In the genomic region with DNA sequence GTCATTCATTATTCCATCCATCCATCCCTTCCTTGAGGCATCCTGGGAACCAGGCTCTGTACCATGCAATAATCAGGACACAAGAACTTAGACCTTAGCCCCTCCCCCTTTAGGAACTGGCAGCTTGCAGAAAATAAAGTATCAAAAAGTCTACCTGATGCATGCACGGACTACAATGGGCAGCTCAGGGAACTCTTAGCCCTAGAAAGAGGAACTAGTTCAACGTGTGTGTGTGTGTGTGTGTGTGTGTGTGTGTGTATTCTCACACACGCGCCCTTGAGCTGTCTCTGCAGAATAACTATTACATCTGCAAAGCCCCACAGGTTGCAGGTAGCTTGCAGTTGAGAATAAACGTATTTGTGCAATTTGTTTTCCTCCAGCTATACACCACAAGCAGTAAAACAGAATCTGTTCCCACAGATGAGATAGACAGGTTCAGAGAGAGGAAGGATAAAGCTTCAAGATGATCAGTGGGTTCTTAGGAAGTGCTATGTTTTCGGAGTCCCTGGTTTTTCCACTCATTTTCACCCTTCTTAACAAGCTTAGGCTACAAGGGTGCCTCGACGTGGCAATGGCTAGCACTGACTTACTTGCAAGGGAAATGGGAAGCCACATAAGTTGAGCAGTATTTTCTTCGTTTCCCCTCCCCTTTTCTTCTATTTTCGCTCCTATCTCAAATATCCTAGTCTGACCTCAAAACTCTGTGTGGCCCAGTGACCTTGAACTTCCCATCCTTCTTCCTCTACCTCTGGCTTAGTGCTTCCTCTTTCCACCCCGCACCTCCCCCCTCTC, we compare ENCODE assay signal across 35 mouse cellular contexts. TPM values are rescaled to one million over a fixed set of nuclear protein-coding genes. Genes with fewer than 3 reads are reported as not detected.
DNase-seq lines count a peak whose midpoint lies in the region; ATAC-seq and TF ChIP-seq lines count a peak whose summit lies in the region.
"Had no signal": no experiment of that assay in that cellular context is flagged by ENCODE, and none has a peak within 500 bp of the region (broad histone marks: within the 10 kb centered on the region; RNA-seq: fewer than 3 reads in every experiment).

No protein-coding gene starts in this region.

- peaks cover 0 to 32% of the 10 kb centered on the region in 2 experiments; a peak in 2 of 4 replicates for H3K4me1 ChIP-seq in CH12.LX (ENCODE audit: control insufficient read depth in 1 of 2, insufficient read depth in 2 of 2)

- peak; percentile 36 for ATAC-seq in granulocyte monocyte progenitor cell, adult 5-6 weeks (replicated peaks; ENCODE audit: poor library complexity, severe bottlenecking)
- ATAC-seq in neutrophil, adult 5-6 weeks (ENCODE audit: extremely low read depth, insufficient number of reproducible peaks, low FRiP score, poor library complexity, severe bottlenecking), result peak; percentile 36; the same call in 1 of the 2 replicates

- no peaks in the 10 kb centered on the region for H3K79me2 ChIP-seq in CH12.LX (replicated peaks; ENCODE audit: control insufficient read depth, extremely low read depth, insufficient read depth, poor library complexity, severe bottlenecking)

- TF ChIP-seq EP300 in CH12.LX (IDR thresholded peaks at IDR 0.05; ENCODE audit: low read length), result no peak; the same call in 1 of the 2 replicates

- H3K27ac ChIP-seq in CH12.LX (ENCODE audit: insufficient read depth, low read depth), result no peak overlapping the region
- H3K27ac ChIP-seq: embryonic facial prominence, embryonic 12.5 days; forebrain, embryonic 15.5 days; heart, adult 2 months; intestine, embryonic 15.5 days; liver, embryonic 14.5 days; macrophage; midbrain, embryonic 15.5 days; stomach, embryonic 15.5 days had no signal

- no peak for TF ChIP-seq CTCF in CH12.LX (conservative IDR thresholded peaks at IDR 0.05 in 1 of 2, IDR thresholded peaks at IDR 0.05 in 1 of 2; ENCODE audit: low read depth in 2 of 2, low read length in 2 of 2)

- TF ChIP-seq POLR2A in CH12.LX (IDR thresholded peaks at IDR 0.05; ENCODE audit: low read depth, low read length), result no peak

- dilution Hi-C loops in CH12.LX (cut with MboI; ENCODE audit: extremely low pct_ligation_motif_present, extremely low pct_unique_long_range_greater_than_20kb, low sequenced_read_pairs), result no loop called here

- peak; percentile 79 for DNase-seq in 416B (ENCODE audit: low read depth)
- DNase-seq in CH12.LX (ENCODE audit: extremely low read depth), result peak; percentile 55
- DNase-seq in right cerebral cortex, postnatal 25 days, result no peak
- no peak for DNase-seq in thymus, postnatal 0 days (ENCODE audit: low spot score)
- DNase-seq in kidney, postnatal 25 days, result no peak
- DNase-seq: adrenal gland, postnatal 36 days; cerebellum, adult 18-20 months; cerebellum, postnatal 36 days; embryo, embryonic 11 days; gastrocnemius, postnatal 36 days; heart, adult 2 months; heart, postnatal 4 days; kidney, adult 2 months; kidney, postnatal 4 days; liver; lung, adult 2 months; lung, postnatal 10 days; thymus, postnatal 14 days had no signal

- in situ Hi-C loops in CH12.LX (cut with MboI; ENCODE audit: low pct_ligation_motif_present, low pct_unique_long_range_greater_than_20kb, low sequenced_read_pairs), result loop anchor here (5.0 kb wide), 1 partner anchor 37 kb away; no protein-coding TSS in a partner anchor

- H3K4me3 ChIP-seq in CH12.LX (replicated peaks in 1 of 3; ENCODE audit: low read depth in 2 of 3, low read length in 2 of 3, poor library complexity in 1 of 3), result no peak overlapping the region
- H3K4me3 ChIP-seq: heart, adult 2 months had no signal

- H3K27me3 ChIP-seq in CH12.LX (replicated peaks), result no peaks in the 10 kb centered on the region

- peaks cover 4 to 20% of the 10 kb centered on the region in 2 experiments for H3K36me3 ChIP-seq in CH12.LX (replicated peaks in 1 of 2; ENCODE audit: control insufficient read depth in 1 of 2, insufficient read depth in 1 of 2, low read length in 1 of 2)
- H3K36me3 ChIP-seq: embryonic facial prominence, embryonic 12.5 days; forebrain, embryonic 15.5 days; heart, embryonic 12.5 days; intestine, embryonic 15.5 days; midbrain, embryonic 10.5 days; midbrain, embryonic 15.5 days; stomach, embryonic 15.5 days had no signal

- TF ChIP-seq RAD21 in CH12.LX (IDR thresholded peaks at IDR 0.05; ENCODE audit: low read depth, low read length), result no peak

- H3K4me2 ChIP-seq in CH12.LX (ENCODE audit: insufficient read depth, low read depth, poor library complexity, severe bottlenecking), result peak overlapping the region; percentile 95

- H3K9me3 ChIP-seq in CH12.LX (replicated peaks; ENCODE audit: low read length), result peaks cover 10% of the 10 kb centered on the region
- H3K9me3 ChIP-seq: embryonic facial prominence, embryonic 12.5 days; forebrain, embryonic 15.5 days; heart, embryonic 12.5 days; intestine, embryonic 15.5 days; midbrain, embryonic 15.5 days; stomach, embryonic 15.5 days had no signal

- no peak overlapping the region for H3K9ac ChIP-seq in CH12.LX (ENCODE audit: insufficient read depth, low read depth)
- H3K9ac ChIP-seq: liver, embryonic 14.5 days; midbrain, embryonic 15.5 days; stomach, embryonic 15.5 days had no signal

TF ChIP-seq in CH12.LX, 34 proteins besides CTCF, POLR2A, EP300 and RAD21:
- TF ChIP-seq USF2 (conservative IDR thresholded peaks at IDR 0.05; ENCODE audit: low read depth, low read length), result no peak
- TF ChIP-seq ELF1 (IDR thresholded peaks at IDR 0.05; ENCODE audit: low read depth, low read length), result peak; percentile 20; the same call in 1 of the 2 replicates
- TF ChIP-seq IRF4 (IDR thresholded peaks at IDR 0.05; ENCODE audit: low read depth, low read length), result peak; percentile 70; the same call in 1 of the 2 replicates

RNA-seq across cellular contexts. Expression of a gene that starts 14.1 kb away (rescaled TPM):
- total RNA-seq in CH12.LX (2012; rRNA removed), result 0.13 TPM in 1 of 2 replicates, not detected in the other
- total RNA-seq in CH12.LX (2014; rRNA removed), result not detected in 2 replicates
- polyA plus RNA-seq in CH12.LX (2012; ENCODE audit: insufficient read length, low read depth), result 0.19 TPM in 1 of 2 replicates, not detected in the other
- not detected in 2 replicates for total RNA-seq in granulocyte monocyte progenitor cell, adult 5-6 weeks (2014; fragmentation: Nextera tagmentation)
- not detected in 2 replicates for total RNA-seq in granulocyte monocyte progenitor cell, adult 5-6 weeks (2017)
- total RNA-seq in neutrophil, adult 5-6 weeks (2017), result not detected in 2 replicates
- polyA plus RNA-seq in thymus, postnatal 0 days (2015; fragmentation: Nextera tagmentation; extraction: Ambion mirVana), result 0.13 and 0.26 TPM in 2 replicates
- total RNA-seq: adrenal gland, adult 18-20 months; adrenal gland, postnatal 36 days had no signal
- polyA plus RNA-seq: hindbrain, embryonic 16.5 days; liver, embryonic 14.5 days; macrophage; midbrain, embryonic 10.5 days; midbrain, embryonic 15.5 days; small intestine, adult 2 months; urinary bladder, adult 2 months had no signal

RNA-seq across cellular contexts. Expression of a gene that starts 19.4 kb away (rescaled TPM):
- 0.50 and 0.51 TPM in 2 replicates for total RNA-seq in CH12.LX (2012; rRNA removed)
- 0.43 and 0.51 TPM in 2 replicates for total RNA-seq in CH12.LX (2014; rRNA removed)
- polyA plus RNA-seq in CH12.LX (2012; ENCODE audit: insufficient read length, low read depth), result 1.2 and 1.7 TPM in 2 replicates
- 1.9 TPM in 1 of 2 replicates, not detected in the other for total RNA-seq in granulocyte monocyte progenitor cell, adult 5-6 weeks (2014; fragmentation: Nextera tagmentation)
- not detected in 2 replicates for total RNA-seq in granulocyte monocyte progenitor cell, adult 5-6 weeks (2017)
- not detected in 2 replicates for total RNA-seq in neutrophil, adult 5-6 weeks (2017)
- 0.35 and 0.73 TPM in 2 replicates for polyA plus RNA-seq in thymus, postnatal 0 days (2015; fragmentation: Nextera tagmentation; extraction: Ambion mirVana)
- total RNA-seq: gastrocnemius, adult 18-20 months; gastrocnemius, postnatal 36 days; heart, adult 2 months had no signal
- polyA plus RNA-seq: heart, adult 2 months; heart, postnatal 0 days; lung, adult 2 months; macrophage had no signal

Comparison
In these comparisons a context has a peak if more than half of its experiments do, and no peak if none do; other contexts are left out.
1. DNase-seq: peak in 416B (single experiment) and CH12.LX (single experiment); none in right cerebral cortex, postnatal 25 days (single experiment), thymus, postnatal 0 days (single experiment) and kidney, postnatal 25 days (0 of 2).